Mouse (Mus musculus) myocyte (in vitro differentiated cells): ENCODE data around the gene Pcdh9. TPM values are rescaled to one million over a fixed set of nuclear protein-coding genes. Genes with fewer than 3 reads are reported as not detected.

Source experiments
- H3K27me3 ChIP-seq: one replicate; pipeline ENCODE4 v1.6.1; 2011; ENCODE audit not compliant: control insufficient read depth, insufficient read depth, insufficient read length
- H3K36me3 ChIP-seq: one replicate; pipeline ENCODE4 v1.6.1; 2011; ENCODE audit not compliant: control insufficient read depth, insufficient read depth
- H3K4me2 ChIP-seq: one replicate; pipeline ENCODE4 v1.6.1; 2011; ENCODE audit warnings: low read depth, control low read depth
- H3K4me3 ChIP-seq: one replicate; pipeline ENCODE4 v1.5.1; 2011; ENCODE audit warnings: mild to moderate bottlenecking, control low read depth, moderate library complexity
- H3K79me2 ChIP-seq: one replicate; pipeline ENCODE4 v1.6.1; 2011; ENCODE audit not compliant: control insufficient read depth, insufficient read depth
- H3ac ChIP-seq: one replicate; pipeline ENCODE4 v1.6.1; 2011; ENCODE audit not compliant: control insufficient read depth, insufficient read length
- CEBPB ChIP-seq: IDR thresholded peaks from 2 replicates; pipeline ENCODE4 v1.6.1; 2011; ENCODE audit warnings: mild to moderate bottlenecking, moderate library complexity; ENCODE audit not compliant: poor library complexity, insufficient read depth, severe bottlenecking
- E2F4 ChIP-seq: IDR thresholded peaks from one replicate; pipeline ENCODE4 v1.6.1; 2011; ENCODE audit warnings: mild to moderate bottlenecking, control low read depth, moderate library complexity; ENCODE audit not compliant: insufficient read depth
- MAX ChIP-seq: IDR thresholded peaks from one replicate; pipeline ENCODE4 v1.6.1; 2011; ENCODE audit warnings: low read depth, mild to moderate bottlenecking, control low read depth
- MYOD1 ChIP-seq, 3 experiments: IDR thresholded peaks; one replicate each; pipeline ENCODE4 v1.6.1; 2011; ENCODE audit warnings: control low read depth in 2 of 3, low read depth in 2 of 3, mild to moderate bottlenecking in 2 of 3, moderate library complexity in 1 of 3; ENCODE audit not compliant: insufficient read length in 2 of 3, control insufficient read depth in 1 of 3
- MYOG ChIP-seq, 3 experiments: IDR thresholded peaks; one replicate each; pipeline ENCODE4 v1.6.1; 2011; ENCODE audit warnings: control low read depth in 2 of 3, low read depth in 2 of 3, mild to moderate bottlenecking in 2 of 3; ENCODE audit not compliant: insufficient read length in 2 of 3, control insufficient read depth in 1 of 3, insufficient read depth in 1 of 3
- POLR2A ChIP-seq: IDR thresholded peaks from one replicate; pipeline ENCODE4 v1.6.1; 2011; ENCODE audit warnings: low read depth, mild to moderate bottlenecking, control low read depth, moderate library complexity; ENCODE audit not compliant: insufficient read length
- POLR2AphosphoS2 ChIP-seq: IDR thresholded peaks from one replicate; pipeline ENCODE4 v1.6.1; 2011; ENCODE audit warnings: low read depth, control low read depth; ENCODE audit not compliant: insufficient read length
- REST ChIP-seq: IDR thresholded peaks from one replicate; pipeline ENCODE4 v1.6.1; 2011; ENCODE audit warnings: mild to moderate bottlenecking, control low read depth, moderate library complexity; ENCODE audit not compliant: insufficient read depth, insufficient read length
- SRF ChIP-seq: IDR thresholded peaks from one replicate; pipeline ENCODE4 v1.6.1; 2011; ENCODE audit warnings: low read depth; ENCODE audit not compliant: control insufficient read depth, insufficient read length
- TCF12 ChIP-seq: IDR thresholded peaks from one replicate; pipeline ENCODE4 v1.6.1; 2011; ENCODE audit warnings: mild to moderate bottlenecking, control low read depth; ENCODE audit not compliant: poor library complexity, insufficient read depth, severe bottlenecking
- TCF3 ChIP-seq: IDR thresholded peaks from one replicate; pipeline ENCODE4 v1.6.1; 2011; ENCODE audit warnings: low read depth, control low read depth; ENCODE audit not compliant: insufficient read length
- USF1 ChIP-seq: IDR thresholded peaks from one replicate; pipeline ENCODE4 v1.6.1; 2011; ENCODE audit warnings: low read depth, mild to moderate bottlenecking, control low read depth, moderate library complexity
- polyA plus RNA-seq: library from polyadenylated mRNA; unstranded; fragments of >200 nt; fragmentation: generic; extraction: Trizol; gene quantifications from one replicate; pipeline ENCODE4 v1.2.1, GENCODE M21; 2012; ENCODE audit warnings: missing spikeins

The Pcdh9 gene
- polyA plus RNA-seq, 1 experiment, result 0.02 TPM

DNA sequence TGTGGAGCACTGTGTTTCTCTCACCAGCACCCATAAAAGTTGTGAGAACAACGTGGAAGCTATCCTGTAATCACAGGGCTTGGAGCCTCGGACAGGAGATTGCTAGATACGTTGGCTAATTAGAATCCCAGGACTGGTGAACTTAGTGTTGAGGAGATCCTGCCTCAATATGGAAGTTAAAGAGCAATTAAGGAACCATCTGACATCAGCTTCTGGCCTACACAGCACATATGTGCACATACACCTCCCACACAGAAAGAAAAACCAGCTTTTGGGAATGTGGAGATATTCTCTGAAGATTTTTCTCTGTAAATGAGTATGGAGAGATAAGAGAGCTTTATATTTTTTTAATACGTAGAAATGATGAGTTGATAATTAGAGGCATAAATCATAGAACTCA, 71.6 kb downstream of the Pcdh9 start:
- Histone ChIP-seq H3K79me2 (no peaks in the 10 kb centered on the region), H3K27me3 (no peaks in the 10 kb centered on the region), H3ac (no peak overlapping the region), H3K36me3 (no peaks in the 10 kb centered on the region), H3K4me2 (no peak overlapping the region), H3K4me3 (no peak overlapping the region)
- TF ChIP-seq CEBPB (no peak), REST (no peak), POLR2AphosphoS2 (no peak), POLR2A (no peak), MAX (no peak), TCF12 (no peak), MYOD1 (IDR thresholded peaks at IDR 0.05; ENCODE audit: control insufficient read depth in 1 of 3, insufficient read length in 2 of 3, low read depth in 2 of 3) (no peak), E2F4 (no peak), SRF (no peak), USF1 (no peak), TCF3 (no peak), MYOG (IDR thresholded peaks at IDR 0.05; ENCODE audit: control insufficient read depth in 1 of 3, insufficient read depth in 1 of 3, insufficient read length in 2 of 3, low read depth in 2 of 3) (no peak)

DNA sequence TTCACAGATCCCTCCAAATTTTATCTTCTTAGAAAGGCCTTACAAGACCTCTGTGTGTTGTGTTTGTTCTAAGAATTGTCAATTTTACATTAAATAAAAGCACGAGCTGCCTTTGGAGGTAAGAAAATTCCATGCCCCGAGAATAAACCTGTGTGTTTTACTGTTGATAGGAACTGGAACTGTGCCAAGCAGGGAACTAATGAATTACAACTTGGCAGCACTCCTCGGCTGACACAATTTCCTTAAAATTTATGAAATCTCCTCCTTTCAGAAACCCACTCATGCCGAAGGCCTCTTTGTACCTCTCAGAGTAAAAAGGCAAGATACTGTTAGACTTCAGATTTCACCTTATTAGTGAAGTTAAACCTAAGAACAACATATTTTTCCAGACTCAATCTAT, 72.9 kb downstream of the Pcdh9 start:
- no peak overlapping the region for H3ac ChIP-seq
- TF ChIP-seq MAX, result no peak
- TF ChIP-seq CEBPB, result no peak
- TF ChIP-seq POLR2AphosphoS2, result no peak
- TF ChIP-seq TCF12, result no peak
- TF ChIP-seq SRF, result no peak
- no peak for TF ChIP-seq REST
- no peak for TF ChIP-seq E2F4
- TF ChIP-seq TCF3, result no peak
- no peak for TF ChIP-seq MYOG (IDR thresholded peaks at IDR 0.05; ENCODE audit: control insufficient read depth in 1 of 3, insufficient read depth in 1 of 3, insufficient read length in 2 of 3, low read depth in 2 of 3)
- H3K4me3 ChIP-seq, result no peak overlapping the region
- H3K36me3 ChIP-seq, result no peaks in the 10 kb centered on the region
- H3K79me2 ChIP-seq, result no peaks in the 10 kb centered on the region
- no peak overlapping the region for H3K4me2 ChIP-seq
- H3K27me3 ChIP-seq, result no peaks in the 10 kb centered on the region

DNA sequence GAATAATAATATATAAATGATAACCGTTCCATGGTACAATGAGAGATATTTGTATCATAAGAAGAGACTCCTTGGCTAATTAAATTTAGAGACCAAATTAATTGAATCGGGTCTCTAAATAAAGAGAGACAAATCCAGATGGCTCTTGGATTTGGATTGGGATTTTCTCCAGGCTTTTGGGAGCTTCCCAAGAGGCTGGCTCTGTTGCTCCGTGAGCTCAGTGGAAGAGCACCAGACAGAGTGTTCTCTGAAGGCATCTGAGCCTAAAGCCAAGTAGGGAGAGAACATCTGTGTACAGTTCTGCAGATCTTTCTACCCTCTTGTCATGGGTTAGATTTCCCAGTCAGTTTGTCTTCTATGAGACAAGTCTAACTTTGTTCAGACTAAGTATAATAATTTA, 95.9 kb downstream of the Pcdh9 start:
- no peaks in the 10 kb centered on the region for H3K79me2 ChIP-seq
- TF ChIP-seq SRF (no peak), REST (no peak), E2F4 (no peak), MAX (no peak), MYOG (IDR thresholded peaks at IDR 0.05; ENCODE audit: control insufficient read depth in 1 of 3, insufficient read depth in 1 of 3, insufficient read length in 2 of 3, low read depth in 2 of 3) (no peak), TCF12 (no peak), TCF3 (no peak), USF1 (no peak), CEBPB (no peak), POLR2A (no peak), MYOD1 (IDR thresholded peaks at IDR 0.05; ENCODE audit: control insufficient read depth in 1 of 3, insufficient read length in 2 of 3, low read depth in 2 of 3) (no peak), POLR2AphosphoS2 (no peak)
- no peak overlapping the region for H3K4me3 ChIP-seq
- H3ac ChIP-seq, result no peak overlapping the region
- H3K27me3 ChIP-seq, result no peaks in the 10 kb centered on the region
- no peaks in the 10 kb centered on the region for H3K36me3 ChIP-seq
- no peak overlapping the region for H3K4me2 ChIP-seq

DNA sequence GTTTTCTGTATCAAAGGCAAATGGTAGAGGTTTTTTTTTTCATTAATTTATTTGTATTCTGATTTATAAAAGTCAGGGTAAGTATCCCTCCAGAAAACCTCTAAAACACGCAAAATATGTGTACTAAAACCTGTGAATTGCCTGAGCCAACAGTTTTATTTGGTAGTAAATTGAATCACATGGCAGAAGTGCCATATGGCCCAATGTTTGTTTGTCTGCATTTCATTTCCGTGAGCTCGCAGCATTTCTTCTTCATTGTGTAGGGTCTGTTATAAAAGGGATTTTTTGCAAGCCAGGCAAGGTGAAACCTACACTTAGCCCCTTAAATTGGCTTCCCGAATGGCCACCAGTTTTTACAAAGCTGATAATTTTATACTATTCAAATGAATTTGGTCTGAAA, 104.2 kb downstream of the Pcdh9 start:
- Histone ChIP-seq H3K4me2 (no peak overlapping the region), H3ac (no peak overlapping the region)
- TF ChIP-seq SRF (no peak), MYOD1 (IDR thresholded peaks at IDR 0.05; ENCODE audit: control insufficient read depth in 1 of 3, insufficient read length in 2 of 3, low read depth in 2 of 3) (no peak)

DNA sequence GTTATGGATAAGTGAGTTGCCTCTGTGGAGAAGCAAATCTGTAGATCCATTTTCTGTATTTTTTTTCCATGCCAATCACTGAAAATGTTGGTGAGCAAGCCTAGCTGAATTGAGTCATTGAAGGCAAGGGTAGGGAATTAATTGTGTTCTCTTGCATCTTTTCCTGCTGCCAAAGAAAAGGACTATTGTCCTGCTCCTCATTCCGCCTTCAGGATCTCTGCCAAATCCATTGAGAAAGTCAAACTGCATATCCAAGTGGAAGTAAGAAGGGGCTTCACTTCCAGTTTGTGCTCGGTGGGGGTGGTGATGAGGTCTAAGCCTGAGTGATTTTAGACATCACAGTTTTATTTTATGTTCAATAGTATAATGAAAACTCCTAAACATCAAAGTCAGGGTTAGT, 105.4 kb downstream of the Pcdh9 start:
- TF ChIP-seq REST, result no peak
- no peak for TF ChIP-seq USF1

More for the DNA sequence above, 104.2 kb downstream of the Pcdh9 start:
- H3K27me3 ChIP-seq, result no peaks in the 10 kb centered on the region
- no peaks in the 10 kb centered on the region for H3K79me2 ChIP-seq
- H3K36me3 ChIP-seq, result no peaks in the 10 kb centered on the region
- no peak overlapping the region for H3K4me3 ChIP-seq

More for the DNA sequence above, 105.4 kb downstream of the Pcdh9 start:
- no peak overlapping the region for H3K4me3 ChIP-seq
- H3K79me2 ChIP-seq, result no peaks in the 10 kb centered on the region
- no peak overlapping the region for H3ac ChIP-seq
- H3K36me3 ChIP-seq, result no peaks in the 10 kb centered on the region
- no peak overlapping the region for H3K4me2 ChIP-seq
- no peaks in the 10 kb centered on the region for H3K27me3 ChIP-seq
